Mouse (Mus musculus) olfactory bulb, adult 2 months (tissue): ENCODE results near the gene Atp13a5.

Source experiments
- CTCF ChIP-seq: fragments of 200-500 bp; IDR thresholded peaks from 2 replicates; pipeline ENCODE4 v1.5.1; 2012; ENCODE audit warnings: low read depth, mild to moderate bottlenecking, low read length, moderate library complexity; ENCODE audit not compliant: insufficient read depth
- POLR2A ChIP-seq: fragments of 200-500 bp; IDR thresholded peaks from 2 replicates; pipeline ENCODE4 v1.6.1; 2012; ENCODE audit warnings: mild to moderate bottlenecking, low read depth, low read length, moderate library complexity; ENCODE audit not compliant: insufficient read depth

GRCm38 (mm10) chr16:29314991-29315390 lies 63.5 kb downstream of the Atp13a5 start:
- TF ChIP-seq CTCF = no peak
- TF ChIP-seq POLR2A = no peak
